Mouse (Mus musculus) adipocyte (in vitro differentiated cells): ENCODE results near the gene 4921517D22Rik.

ENCODE experiments used
- DNase-seq: peaks from one replicate; pipeline ENCODE4 v3.0.0-alpha.2; 2016; ENCODE audit warnings: low spot score

Gene 4921517D22Rik

GRCm38 (mm10) chr13:59657781-59658180, 36.1 kb downstream of the 4921517D22Rik start:
- DNase-seq = no peak

- DNase-seq = no peak
Measured at GRCm38 (mm10) chr13:59656975-59657388, 36.9 kb downstream of the 4921517D22Rik start.

DNA sequence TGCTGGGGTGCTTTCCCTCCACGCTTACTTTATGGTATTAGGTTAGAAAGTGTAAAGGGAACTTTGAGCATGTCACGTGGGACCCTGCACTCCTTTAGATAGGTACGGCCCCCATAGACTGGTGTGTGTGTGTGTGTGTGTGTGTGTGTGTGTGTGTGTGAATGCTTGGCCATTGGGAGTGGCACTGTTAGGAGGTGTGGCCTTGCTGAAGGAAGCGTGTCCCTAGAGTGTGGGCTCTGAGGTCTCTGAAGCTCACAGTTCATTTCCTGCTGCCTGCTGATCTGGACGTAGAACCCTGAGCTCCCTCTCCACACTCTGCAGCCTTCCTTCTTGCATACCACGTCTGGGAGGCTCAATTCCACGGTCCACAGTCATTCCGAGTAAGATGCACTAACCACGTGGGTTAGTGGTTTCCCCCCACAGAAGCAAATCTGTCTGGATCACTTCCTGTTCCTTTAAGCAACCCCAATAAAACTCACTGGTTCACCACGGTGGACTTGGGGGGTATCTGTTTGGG, 37.5 kb downstream of the 4921517D22Rik start:
- DNase-seq = no peak

GRCm38 (mm10) chr13:59655718-59656315, 38.1 kb downstream of the 4921517D22Rik start:
- DNase-seq = no peak

DNA sequence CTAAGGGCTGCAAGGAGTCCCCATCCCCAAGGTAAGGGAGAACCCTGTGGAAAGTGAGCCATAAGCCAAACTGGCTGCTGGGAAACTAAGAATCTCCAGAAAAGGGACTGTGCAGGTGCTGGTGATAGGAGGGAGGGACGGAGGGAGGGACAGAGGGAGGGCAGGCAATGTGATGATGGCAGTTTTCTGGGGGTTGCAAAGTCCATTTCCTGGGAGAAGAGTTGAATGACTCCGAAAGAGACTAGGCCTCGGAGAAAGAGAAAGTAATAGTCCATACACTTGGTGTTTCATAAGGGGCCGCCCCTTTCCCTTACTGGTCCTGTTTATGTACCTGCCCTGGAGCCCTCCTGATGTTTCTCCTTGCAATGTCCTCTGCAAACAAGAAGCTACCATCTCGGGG, 39.4 kb downstream of the 4921517D22Rik start:
- DNase-seq = no peak

DNA sequence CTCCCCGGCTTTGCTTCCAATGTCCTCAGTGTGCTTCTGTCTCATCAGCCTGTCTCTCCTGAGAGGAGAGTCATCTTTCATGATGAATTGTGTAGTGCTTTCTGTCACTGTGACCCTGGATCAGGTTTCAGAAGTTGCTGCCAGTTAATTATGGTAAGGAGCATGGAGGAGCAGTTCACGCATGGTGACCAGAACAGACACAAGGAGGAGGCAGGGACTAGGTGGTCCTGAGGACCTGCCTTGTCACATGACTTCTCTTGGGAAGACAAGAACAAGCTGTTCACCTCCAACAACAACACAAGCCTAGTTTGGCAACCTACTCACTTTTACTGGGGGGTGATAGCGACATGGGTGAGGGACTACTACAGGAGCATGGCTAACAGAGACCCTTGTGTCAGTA, 40.8 kb downstream of the 4921517D22Rik start:
- no peak for DNase-seq

DNA sequence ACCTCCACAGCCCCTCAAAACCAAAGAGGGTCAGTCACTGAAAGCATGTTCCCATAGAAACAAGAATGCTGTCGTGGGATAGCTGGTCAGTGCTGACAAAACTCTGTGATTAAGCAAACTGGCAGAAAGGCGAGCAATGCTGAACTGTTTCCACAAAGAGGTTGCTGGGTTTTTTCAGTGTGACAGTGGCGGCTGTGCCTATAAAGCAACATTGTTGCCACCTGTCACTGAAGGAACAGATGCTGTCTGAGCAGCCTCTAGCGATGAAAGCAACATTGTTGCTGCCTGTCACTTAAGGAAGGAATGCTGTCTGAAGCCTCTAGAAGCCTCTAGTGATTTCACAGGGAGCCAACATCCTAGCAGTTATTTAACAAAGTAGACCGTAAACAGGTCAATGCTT, 41.3 kb downstream of the 4921517D22Rik start:
- DNase-seq = no peak

DNA sequence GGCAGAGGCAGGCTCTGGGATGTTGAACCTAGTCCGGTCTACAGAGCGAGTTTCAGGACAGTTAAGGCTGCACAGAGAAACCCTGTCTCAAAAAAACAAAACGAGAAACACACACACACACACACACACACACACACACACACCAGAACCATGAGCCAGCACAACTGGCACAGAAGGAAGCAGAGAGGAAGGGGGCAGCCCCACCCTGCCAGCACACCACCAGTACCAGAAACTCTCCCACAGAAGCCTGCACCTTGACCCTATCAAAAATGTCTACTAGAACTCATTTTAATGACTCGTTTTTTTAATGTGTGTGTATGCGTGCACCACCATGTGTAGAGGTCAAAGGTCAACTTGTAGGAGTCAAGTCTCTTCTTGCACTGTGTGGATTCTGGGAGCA, 44.1 kb downstream of the 4921517D22Rik start:
- DNase-seq = no peak

GRCm38 (mm10) chr13:59648598-59648997, 45.3 kb downstream of the 4921517D22Rik start:
- DNase-seq = no peak

DNA sequence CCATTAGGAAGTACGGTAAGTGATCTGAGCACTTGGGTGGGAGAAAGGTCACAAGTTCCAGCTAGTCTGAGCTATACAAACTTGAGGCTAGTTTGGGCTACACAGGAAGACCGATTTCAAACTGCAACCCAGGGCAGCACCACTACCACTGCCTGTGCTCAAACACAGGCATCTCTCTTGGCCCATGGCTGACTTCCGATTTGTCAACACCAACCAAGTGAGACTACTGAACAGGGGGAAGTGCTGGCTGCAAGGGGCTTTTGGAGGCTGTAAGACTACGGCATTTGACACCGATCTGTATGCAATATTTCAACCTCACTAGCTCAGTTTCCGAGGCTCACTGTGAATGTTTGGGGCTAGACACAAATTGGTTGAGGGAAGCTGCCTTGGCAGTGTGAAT, 46.4 kb downstream of the 4921517D22Rik start:
- DNase-seq = no peak

DNA sequence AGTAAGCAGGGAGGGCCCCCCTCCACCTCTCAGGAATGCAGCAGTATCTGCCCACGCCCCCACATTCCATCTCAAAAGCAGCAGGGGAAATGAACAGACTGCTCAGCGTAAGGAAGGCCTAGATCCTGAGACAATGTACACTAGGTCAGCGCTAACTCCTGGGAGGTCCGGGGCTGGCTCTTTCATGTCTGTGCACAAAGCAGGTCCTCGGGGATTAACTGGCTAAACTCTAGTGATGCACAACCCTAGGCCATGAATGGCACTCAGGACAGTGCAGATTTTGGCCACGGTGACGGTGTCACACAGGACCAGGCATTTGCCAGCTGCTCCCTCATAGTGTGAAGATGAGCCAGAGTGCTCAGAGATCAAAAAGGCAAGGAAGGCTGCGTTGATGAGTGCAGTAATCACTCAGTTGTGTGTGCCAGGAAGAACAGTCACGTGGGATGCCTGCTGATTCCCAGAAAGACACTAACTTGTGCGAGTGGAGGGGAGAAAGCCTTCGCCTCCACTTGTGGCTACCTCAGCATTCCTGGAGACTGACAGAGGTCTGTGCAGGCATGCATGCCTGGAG, 47.1 kb downstream of the 4921517D22Rik start:
- no peak for DNase-seq

GRCm38 (mm10) chr13:59645491-59645890, 48.4 kb downstream of the 4921517D22Rik start:
- no peak for DNase-seq

- no peak for DNase-seq
Measured at GRCm38 (mm10) chr13:59642818-59643217, 51.1 kb downstream of the 4921517D22Rik start.

GRCm38 (mm10) chr13:59640178-59640440, 53.8 kb downstream of the 4921517D22Rik start:
- DNase-seq = no peak

- DNase-seq = no peak
Measured at GRCm38 (mm10) chr13:59639368-59640177, 54.3 kb downstream of the 4921517D22Rik start.

GRCm38 (mm10) chr13:59637800-59638199, 56.1 kb downstream of the 4921517D22Rik start:
- DNase-seq = no peak
